Mouse (Mus musculus): Measurements from ENCODE around the gene Ncapg.
"Not testable (repeated sequence)": the region's sequence is repeated elsewhere in the genome, so short reads cannot be mapped to it uniquely, and the experiment has no call there.

Gene Ncapg

GRCm38 (mm10) chr5:45669598-45670279, at the start of gene Ncapg:
TSS of gene Ncapg (plus strand) at chr5:45669919.
- CTCF ChIA-PET: interaction anchor here (0.5 kb wide), 1 partner anchor 154 kb away, joined by 3 read pairs; no protein-coding TSS in a partner anchor

DNA sequence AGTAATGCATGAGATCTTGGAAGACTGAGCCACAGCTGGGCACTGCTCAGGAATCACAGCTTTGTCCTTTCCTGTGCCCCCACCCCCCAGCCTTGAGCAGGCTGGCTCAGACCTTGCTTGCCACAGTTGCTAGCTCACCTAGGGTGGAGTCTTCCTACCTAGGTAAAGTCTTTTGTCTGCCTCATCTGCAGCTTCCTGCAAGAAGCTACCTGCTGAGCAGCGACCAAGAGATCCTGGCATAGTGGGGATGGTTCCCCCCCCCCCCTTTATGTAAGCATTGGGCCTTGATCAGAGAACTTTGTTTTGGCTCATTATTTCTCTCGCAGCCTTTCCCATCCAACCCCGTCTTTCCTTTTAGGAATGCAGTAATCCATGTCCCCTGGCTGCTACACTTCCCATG, 48.2 kb upstream of the Ncapg start:
- CTCF ChIA-PET: no interaction called here

DNA sequence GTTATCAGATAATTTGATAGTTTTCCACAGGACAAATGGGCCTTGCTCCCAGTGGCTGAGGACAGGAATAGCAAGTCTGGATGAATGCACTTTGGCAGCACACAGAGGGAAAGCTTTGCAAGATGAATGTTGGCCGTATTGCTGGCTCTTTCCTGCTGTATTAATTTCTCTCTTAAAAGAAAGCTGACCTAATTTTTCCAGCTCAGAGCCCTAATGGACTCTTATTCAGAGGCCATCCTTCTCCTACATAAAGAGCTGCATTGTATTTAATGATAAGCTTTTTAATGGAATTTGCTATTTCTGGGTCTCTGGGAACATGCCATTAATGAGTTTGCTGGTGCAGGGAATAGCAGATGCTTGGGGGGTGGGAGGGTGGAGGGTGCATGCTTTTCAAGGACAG, 41.9 kb upstream of the Ncapg start:
- CTCF ChIA-PET: no interaction called here

GRCm38 (mm10) chr5:45629470-45629869, 40.2 kb upstream of the Ncapg start:
- CTCF ChIA-PET: no interaction called here

DNA sequence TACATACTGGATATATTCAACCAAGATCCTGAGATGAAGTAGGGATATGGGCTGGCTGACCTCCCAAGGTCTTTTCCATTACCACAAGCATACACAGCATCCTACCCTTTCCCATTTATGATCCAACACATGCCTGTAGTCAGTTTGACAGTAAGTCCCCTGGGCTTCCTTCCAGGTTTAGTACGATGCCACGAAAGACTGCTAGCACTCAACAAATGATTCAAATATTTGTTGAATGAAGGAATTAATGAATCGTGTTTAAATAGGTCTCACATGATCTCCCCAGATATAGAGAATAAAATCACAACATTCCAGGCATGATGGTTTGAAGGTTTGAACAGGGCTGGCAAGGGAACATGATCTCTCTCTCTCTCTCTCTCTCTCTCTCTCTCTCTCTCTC, 31.3 kb upstream of the Ncapg start:
- CTCF ChIA-PET: interaction anchor here (0.7 kb wide), 1 partner anchor 39 kb away, joined by 3 read pairs; no protein-coding TSS in a partner anchor

- CTCF ChIA-PET: interaction anchor here (0.6 to 0.7 kb wide), 2 partner anchors 38 to 478 kb away, joined by 3 read pairs; no protein-coding TSS in a partner anchor
Observed at GRCm38 (mm10) chr5:45638806-45639714, 30.7 kb upstream of the Ncapg start, which contains the start of gene Fam184b. TSS of gene Fam184b (minus strand) at chr5:45639614.

DNA sequence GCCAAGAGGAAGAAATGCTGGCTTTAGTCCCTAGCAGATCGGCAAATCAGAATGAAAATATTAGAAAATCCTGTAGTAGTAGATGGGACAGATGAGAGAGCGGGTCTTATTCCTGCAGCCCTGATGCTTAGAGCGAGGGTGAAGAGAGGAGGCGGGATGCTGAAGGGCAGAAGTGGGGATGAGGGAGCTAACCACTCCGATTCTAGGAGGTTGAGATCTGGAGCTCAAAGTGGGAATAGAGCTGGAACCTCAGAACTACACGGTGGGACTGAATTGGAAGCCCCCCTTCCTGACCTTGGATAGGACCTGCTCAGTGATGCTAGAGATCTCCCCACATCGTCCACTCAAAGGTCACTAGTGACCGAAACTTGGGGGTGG, 30.0 kb upstream of the Ncapg start:
- CTCF ChIA-PET: interaction anchor here (0.6 kb wide), 1 partner anchor 477 kb away, joined by 3 read pairs; no protein-coding TSS in a partner anchor

DNA sequence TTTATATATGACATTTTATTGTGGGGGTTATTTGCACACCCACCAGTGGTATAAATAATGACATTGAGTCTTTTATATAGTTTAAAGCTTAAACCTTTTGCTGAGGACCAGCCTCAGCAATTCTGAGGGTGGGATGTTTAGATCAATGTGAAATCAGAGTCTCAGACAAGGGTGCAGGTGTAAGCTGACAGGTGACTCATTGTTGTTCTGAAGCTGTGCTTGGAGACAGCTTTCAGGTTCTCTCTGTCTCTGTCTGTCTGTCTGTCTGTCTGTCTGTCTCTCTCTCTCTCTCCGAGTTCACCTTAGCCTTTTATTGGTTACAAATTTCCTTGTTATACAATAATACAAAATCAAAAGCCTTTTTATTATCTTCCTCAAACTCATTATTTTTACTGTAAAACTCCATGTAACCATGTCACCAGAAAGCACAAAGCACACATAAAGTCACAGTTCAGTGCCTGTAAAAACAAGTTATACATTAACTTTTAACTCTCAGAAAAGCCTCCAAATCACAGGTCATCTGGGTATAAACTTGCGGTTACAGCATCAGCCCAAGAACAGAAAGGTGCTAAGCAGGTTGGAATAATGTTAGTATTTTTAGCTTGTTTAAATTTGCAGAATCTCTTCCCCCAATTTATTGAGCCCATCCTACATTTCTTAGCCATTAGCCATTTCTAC, 18.6 kb upstream of the Ncapg start:
- CTCF ChIA-PET: no interaction called here

- CTCF ChIA-PET: not testable (repeated sequence)
Observed at GRCm38 (mm10) chr5:45658406-45658805, 11.3 kb upstream of the Ncapg start.

DNA sequence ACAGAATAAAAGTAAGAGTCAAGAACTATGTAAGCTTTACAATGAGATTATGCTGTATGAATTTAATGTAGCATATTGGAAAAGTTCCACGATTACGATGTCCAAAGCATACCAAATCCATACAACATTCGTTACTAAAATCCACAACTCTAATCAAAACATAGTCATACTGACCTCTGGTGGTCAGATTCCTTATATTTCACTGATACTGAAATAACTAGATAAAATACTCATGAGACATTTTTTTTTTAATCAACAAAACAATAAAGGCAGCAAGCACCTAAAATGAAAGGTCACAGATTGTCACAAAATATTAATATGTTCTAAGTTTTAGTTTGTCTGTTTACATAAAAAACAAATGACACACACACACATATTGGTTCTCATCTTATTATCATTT, 1.4 kb upstream of the Ncapg start:
- CTCF ChIA-PET: interaction anchor here (0.7 kb wide), 1 partner anchor 174 kb away, joined by 5 read pairs; no protein-coding TSS in a partner anchor

DNA sequence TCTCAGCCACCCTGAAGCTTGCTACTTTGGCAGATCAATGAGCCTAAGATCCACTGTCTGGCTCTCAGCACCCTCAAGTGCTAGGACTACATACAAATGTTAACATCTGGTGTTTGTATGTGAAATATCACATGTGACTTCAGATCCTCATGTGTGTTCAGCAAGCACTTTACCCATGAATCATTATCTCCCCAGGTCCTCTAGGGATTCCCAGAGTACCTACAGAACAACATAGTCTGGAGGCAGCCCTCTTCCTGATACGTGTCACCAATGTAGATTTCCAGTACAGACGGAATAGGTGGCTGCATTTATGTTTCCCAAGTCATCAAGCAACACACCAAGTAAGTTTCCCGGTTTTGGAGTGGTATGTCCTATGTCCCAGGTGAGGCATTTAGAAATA, 888 bp upstream of the Ncapg start:
- CTCF ChIA-PET: no interaction called here

DNA sequence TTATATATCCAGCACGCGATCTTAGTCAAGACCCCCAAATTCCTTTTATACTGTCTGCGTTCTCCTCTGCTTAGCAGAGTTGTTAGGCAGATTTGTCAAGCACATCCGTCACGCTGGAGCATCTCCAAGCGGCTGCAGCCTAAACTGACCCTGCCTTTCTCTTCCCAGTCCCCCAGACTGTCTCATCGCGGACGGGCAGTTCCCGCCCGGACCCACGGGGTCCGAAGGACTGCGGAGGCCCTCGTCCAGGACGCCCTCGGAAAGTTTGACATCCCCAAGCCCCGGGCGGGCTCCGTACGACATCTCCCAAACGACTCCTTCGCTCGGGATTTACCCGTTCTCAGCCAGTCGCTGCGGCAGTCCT, 503 bp upstream of the Ncapg start:
- CTCF ChIA-PET: no interaction called here

- CTCF ChIA-PET: interaction anchor here (0.5 kb wide), 1 partner anchor 153 kb away, joined by 3 read pairs; no protein-coding TSS in a partner anchor
Observed at GRCm38 (mm10) chr5:45670280-45670670, 556 bp downstream of the Ncapg start.

DNA sequence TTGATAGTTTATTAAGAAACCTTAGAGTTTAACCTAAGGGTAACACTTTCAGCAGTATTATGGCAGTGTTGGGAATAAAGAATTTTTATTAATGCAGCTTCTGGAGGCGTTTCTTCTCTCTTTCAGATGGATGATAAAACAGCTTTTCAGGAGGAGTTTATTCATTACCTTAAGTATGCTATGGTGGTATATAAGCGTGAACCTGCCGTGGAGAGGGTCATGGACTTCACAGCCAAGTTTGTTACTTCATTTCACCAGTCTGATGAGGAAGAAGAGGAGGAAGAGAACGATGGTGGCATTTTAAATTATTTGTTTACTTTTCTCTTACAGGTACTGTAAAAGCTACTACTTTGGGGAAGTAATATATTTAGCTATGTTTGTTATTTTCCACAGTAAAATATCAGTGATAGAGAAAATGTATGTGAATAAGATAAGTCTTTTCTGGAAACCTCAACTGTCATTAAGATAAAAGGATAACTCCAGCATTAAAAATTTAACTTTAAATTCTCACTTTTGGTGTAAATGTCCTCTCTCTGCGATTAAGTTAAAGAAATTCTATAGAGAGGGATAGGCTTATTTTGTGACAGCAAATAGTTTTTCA, 1.3 kb downstream of the Ncapg start:
- CTCF ChIA-PET: no interaction called here

GRCm38 (mm10) chr5:45675032-45675431, 5.3 kb downstream of the Ncapg start:
- CTCF ChIA-PET: no interaction called here

DNA sequence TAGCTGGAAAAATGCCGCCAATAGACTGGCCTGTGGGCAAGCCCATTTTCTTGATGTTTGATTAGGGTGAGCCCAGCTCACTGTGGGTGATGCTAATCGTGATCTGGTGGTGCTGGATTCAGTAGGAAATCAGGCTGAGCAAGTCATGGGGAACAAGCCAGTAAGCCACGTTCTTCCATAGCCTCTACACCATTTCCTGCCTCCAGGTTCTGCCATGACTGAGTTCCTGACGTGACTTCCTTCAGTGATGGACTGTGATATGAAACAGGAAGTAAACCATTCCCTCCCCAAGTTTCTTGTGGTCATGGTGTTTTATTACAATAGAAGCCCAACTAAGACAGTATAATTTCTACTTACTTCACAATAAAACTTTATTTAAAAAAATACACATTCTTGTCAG, 7.9 kb downstream of the Ncapg start:
- CTCF ChIA-PET: no interaction called here

DNA sequence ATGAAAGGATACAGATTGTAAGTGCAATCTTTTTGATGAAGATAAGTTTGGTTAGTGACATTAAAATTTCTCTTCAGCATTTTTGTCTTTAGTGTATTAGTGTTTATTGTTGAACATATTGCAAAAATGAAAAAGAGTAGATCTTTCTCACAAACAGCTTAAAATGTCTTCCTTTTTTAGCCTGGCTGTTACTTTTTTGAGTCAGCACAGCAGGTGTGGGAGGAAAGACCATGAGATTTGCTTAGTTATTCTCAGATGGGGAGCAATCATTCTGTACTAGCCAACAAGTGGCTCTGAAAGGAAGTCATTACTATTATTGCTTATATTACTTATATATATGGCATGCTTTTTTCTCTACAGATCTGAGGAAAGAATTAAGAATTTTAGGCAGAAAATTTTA, 10.2 kb downstream of the Ncapg start:
- CTCF ChIA-PET: no interaction called here

GRCm38 (mm10) chr5:45683388-45683787, 13.7 kb downstream of the Ncapg start:
- CTCF ChIA-PET: no interaction called here

DNA sequence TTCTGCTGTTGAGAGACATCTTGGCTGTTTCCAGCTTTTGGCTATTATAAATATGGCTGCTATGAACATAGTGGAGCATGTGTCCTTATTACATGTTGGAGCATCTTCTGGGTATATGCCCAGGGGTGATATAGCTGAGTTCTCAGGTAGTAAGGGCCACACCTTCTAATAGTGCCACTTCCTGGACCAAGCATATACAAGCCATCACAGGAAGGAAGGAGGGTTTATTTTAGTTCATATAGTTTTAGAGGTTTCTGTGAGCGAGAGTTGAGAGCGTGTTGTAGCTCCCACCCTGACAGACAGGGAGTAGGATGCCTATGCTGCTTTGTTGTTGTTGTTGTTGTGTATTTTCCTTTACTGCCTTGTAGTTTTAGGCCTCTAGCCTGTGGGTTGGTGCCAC, 15.5 kb downstream of the Ncapg start:
- CTCF ChIA-PET: interaction anchor here (0.6 kb wide), 1 partner anchor 253 kb away, joined by 11 read pairs; no protein-coding TSS in a partner anchor

GRCm38 (mm10) chr5:45686223-45686622, 16.5 kb downstream of the Ncapg start:
- CTCF ChIA-PET: no interaction called here

- CTCF ChIA-PET: no interaction called here
Observed at GRCm38 (mm10) chr5:45689152-45689551, 19.4 kb downstream of the Ncapg start.

DNA sequence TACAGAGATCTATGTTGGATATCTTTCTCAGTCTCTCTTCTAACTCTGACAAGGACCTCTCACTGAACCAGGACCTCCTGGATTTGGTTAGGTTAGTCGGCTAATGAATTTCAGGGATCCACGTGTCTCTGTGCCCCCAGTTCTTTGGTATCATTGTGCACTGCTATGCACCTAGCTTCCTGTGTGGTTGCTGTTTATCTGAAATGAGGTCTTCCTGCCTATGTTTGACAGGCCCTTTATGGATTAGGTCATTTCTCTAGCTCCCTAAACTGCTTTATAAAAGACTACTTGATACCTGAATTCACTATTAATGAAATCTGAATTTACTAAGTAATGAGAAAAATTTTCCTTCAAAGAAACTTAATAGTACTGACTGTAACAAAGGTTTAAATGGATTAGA, 21.1 kb downstream of the Ncapg start:
- CTCF ChIA-PET: no interaction called here

Measured in spleen, embryonic (tissue).